Mouse (Mus musculus): ENCODE results near the gene Syngap1. TPM values are rescaled to one million over a fixed set of nuclear protein-coding genes. Genes with fewer than 3 reads are reported as not detected.
A peak's percentile ranks its signal among the peaks of the same experiment; 100 is the strongest.

Syngap1 gene
- total RNA-seq, 2 experiments from 2014 or later, result 11.4 to 18.6 TPM

GRCm38 (mm10) chr17:26995006-26995405 lies 54.0 kb downstream of the Syngap1 start:
- DNase-seq, result no peak

- DNase-seq, result no peak
Observed at GRCm38 (mm10) chr17:26995562-26995961, 54.5 kb downstream of the Syngap1 start.

- no peak for DNase-seq
Observed at GRCm38 (mm10) chr17:26997661-26998060, 56.6 kb downstream of the Syngap1 start.

GRCm38 (mm10) chr17:26998283-26998682 lies 57.2 kb downstream of the Syngap1 start:
- no peak for DNase-seq

GRCm38 (mm10) chr17:26999996-27000395 lies 58.9 kb downstream of the Syngap1 start:
- DNase-seq, result no peak

- DNase-seq, result no peak
Observed at GRCm38 (mm10) chr17:27001151-27001550, 60.1 kb downstream of the Syngap1 start.

GRCm38 (mm10) chr17:27001889-27002288 lies 60.8 kb downstream of the Syngap1 start:
- no peak for DNase-seq

GRCm38 (mm10) chr17:27004431-27004830 lies 63.4 kb downstream of the Syngap1 start:
- peak; percentile 73 to 74 for DNase-seq

GRCm38 (mm10) chr17:27004903-27005485 lies 63.9 kb downstream of the Syngap1 start:
- DNase-seq, result no peak

- no peak for DNase-seq
Observed at GRCm38 (mm10) chr17:27005644-27006043, 64.6 kb downstream of the Syngap1 start.

GRCm38 (mm10) chr17:27008277-27008676 lies 67.2 kb downstream of the Syngap1 start:
- no peak for DNase-seq

- DNase-seq, result no peak
Observed at GRCm38 (mm10) chr17:27011167-27011566, 70.1 kb downstream of the Syngap1 start.

GRCm38 (mm10) chr17:27011998-27012672 lies 71.1 kb downstream of the Syngap1 start:
- peak in 1 of 2 experiments; percentile 56 for DNase-seq

- DNase-seq, result peak in 1 of 2 experiments; percentile 42
Observed at GRCm38 (mm10) chr17:27012909-27013308, 71.9 kb downstream of the Syngap1 start.

GRCm38 (mm10) chr17:27017564-27018499 lies 76.8 kb downstream of the Syngap1 start:
- peak; percentile 90 to 94 for DNase-seq

GRCm38 (mm10) chr17:27018555-27019196 lies 77.6 kb downstream of the Syngap1 start:
- DNase-seq, result no peak

GRCm38 (mm10) chr17:27021076-27021475 lies 80.0 kb downstream of the Syngap1 start:
- DNase-seq, result no peak

GRCm38 (mm10) chr17:27021736-27022135 lies 80.7 kb downstream of the Syngap1 start:
- peak; percentile 64 to 67 for DNase-seq

Measured in adrenal gland, postnatal 36 days (tissue).